Mouse (Mus musculus) small intestine, adult 2 months (tissue): ENCODE results near the gene Slc43a3.

Experiments
- CTCF ChIP-seq: fragments of 200-500 bp; IDR thresholded peaks from 2 replicates; pipeline ENCODE4 v1.5.1; 2012; ENCODE audit warnings: low read depth, mild to moderate bottlenecking, control low read depth, inconsistent platforms, low read length, moderate library complexity, mixed read lengths; ENCODE audit not compliant: insufficient replicate concordance, insufficient read length; ENCODE audit errors: extremely low read depth
- POLR2A ChIP-seq: fragments of 200-500 bp; IDR thresholded peaks from 2 replicates; pipeline ENCODE4 v1.6.1; 2012; ENCODE audit warnings: low read depth, mild to moderate bottlenecking, control low read depth, inconsistent platforms, low read length, moderate library complexity

DNA sequence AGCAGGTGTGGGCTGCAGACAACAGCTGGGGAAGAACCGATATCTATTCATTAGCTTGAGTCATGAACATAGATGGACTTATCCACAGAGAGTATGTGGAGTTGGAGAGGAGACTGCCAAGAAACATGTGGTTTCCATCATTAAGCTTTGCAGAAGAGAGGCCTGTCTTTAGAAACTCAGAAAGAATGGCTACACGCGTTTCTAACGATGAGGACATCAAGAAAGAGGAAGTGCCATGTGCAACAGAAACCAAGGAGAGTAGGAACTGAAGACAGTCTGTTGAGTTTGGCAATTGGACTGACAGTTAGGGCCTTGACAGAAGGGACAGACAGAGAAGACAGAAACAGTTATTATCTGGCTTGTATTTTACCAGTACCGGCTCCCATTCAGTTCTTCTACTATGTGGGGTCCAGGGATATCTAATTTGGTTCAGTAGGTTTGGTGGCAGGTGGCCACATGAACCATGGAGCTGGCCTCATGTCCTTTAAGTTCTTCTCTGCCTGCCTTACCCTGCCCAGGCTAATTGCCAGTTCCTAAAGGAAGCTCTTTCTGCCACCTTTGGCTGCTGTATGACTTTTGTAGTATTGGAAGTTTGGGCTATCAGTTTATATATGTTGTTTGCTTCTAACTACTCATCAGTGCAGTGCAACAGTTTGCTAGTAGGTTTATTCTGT, 31.1 kb downstream of the Slc43a3 start:
- TF ChIP-seq CTCF (no peak), POLR2A (no peak)
